Mouse (Mus musculus): Measurements from ENCODE around the gene Myom1.

The Myom1 gene

DNA sequence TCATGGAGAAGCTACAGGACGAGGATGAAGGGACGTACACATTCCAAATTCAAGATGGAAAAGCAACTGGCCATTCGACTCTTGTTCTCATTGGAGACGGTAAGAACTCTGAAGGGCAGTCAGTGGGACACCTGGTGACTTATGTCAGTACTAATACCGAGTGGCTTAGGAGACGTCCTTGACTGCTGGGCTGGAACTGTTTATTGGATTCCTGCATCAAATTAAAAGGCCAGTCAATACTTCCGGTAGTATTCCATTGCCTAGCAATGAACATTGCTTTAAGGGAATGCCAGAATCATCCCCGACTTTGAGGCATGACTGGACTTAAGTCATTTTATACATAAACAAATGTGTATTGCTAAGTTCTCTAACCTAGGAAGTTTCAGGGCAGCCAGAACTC, 103.8 kb downstream of the Myom1 start:
- DNase-seq = no peak

DNA sequence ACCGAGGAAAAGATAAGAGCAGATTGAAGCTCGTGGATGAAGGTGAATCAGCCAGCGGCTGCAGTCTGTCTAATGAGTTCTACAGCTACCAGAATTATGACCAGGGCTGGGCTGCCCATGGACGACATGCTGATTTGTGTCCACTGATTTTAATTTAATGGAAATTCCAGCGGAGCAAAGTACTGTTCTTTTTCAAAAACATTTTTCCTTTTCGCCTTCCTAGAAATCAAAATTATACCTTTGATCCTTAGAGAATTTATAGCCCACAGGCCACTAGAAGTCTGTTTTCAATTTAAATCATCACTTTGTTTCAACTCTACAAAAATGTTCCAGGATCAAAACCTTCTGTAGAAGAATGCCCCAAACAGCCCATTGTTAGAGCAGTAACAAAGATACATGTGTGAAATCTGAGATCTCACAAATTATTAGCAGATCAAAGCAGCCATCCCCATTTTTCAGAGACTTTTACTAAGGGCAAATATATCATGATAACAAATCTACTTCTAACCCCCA, 108.4 kb downstream of the Myom1 start:
- DNase-seq = no peak

- no peak for DNase-seq
Observed at GRCm38 (mm10) chr17:71112689-71113088, 110.3 kb downstream of the Myom1 start.

GRCm38 (mm10) chr17:71114282-71114681, 111.8 kb downstream of the Myom1 start:
- no peak for DNase-seq

GRCm38 (mm10) chr17:71117956-71118355, 115.5 kb downstream of the Myom1 start:
- no peak for DNase-seq

DNA sequence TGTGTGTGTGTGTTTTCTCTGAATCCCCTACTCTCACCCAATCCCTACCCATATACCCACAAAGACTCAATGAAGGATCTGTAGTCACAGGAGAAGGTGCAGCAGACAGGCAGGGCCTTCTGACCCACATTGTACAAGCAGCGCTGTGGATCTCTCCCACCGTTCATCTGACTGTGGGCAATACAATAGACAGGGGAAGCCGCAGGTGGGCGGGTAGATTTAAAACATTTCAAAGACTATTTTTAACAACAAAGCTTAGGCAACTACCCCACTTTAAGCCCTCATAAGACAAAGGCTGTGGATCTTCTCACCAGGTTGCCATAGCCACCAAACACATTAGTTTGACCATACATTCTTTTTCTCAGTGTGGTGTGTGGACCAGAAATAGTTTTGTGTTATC, 116.2 kb downstream of the Myom1 start:
- DNase-seq = no peak

- no peak for DNase-seq
Observed at GRCm38 (mm10) chr17:71120626-71121025, 118.2 kb downstream of the Myom1 start.

DNA sequence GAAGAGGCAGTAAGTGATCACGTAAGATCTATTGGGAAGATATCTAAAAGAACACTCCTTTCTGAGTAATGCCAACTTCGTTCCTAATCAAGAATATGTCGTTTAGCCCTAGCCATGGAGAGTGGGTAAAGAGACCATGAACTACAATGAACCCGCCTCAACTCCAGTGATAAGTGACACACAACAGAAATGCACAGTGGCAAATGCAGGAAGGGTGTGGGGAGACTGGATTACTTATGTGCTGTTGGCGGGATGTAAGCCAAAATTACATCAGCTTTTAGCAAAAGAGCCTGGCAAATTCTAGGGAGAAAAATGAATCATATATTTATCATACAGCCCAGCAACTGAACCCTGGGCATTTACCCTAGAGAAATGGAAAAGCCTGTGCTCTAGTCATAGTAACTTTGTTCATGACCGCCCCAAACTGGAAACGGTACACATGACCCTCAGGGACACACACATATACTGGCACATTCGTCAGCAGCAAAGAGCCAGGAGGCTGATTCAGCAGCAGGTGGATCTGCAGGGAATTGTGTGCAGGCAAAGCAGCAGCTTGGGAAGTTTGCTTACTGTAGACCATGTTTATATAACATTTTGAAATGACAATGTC, 121.7 kb downstream of the Myom1 start:
- DNase-seq = no peak

GRCm38 (mm10) chr17:71124674-71125073, 122.2 kb downstream of the Myom1 start:
- DNase-seq = no peak

DNA sequence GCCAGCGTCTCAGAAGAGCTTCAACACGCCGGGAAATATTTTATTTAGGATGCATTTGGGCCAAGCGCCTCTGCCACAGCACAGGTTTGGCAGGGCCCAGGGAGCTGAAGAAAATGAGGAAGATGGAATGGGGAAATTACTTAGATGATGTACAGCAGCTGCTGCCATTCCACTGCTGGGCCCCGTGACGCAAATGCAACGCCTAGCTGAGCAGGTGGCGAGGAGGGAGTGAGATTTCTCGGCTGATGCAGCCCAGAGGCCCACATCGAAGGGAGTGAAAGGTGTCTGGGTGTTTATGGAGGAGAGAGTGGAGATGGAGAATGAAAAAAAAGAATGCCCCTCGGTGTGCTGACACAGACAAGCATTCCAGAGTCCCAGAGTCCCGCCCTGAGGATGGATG, 123.1 kb downstream of the Myom1 start:
- peak in 1 of 2 experiments; percentile 25 for DNase-seq

- DNase-seq = no peak
Observed at GRCm38 (mm10) chr17:71126001-71126400, 123.6 kb downstream of the Myom1 start.

DNA sequence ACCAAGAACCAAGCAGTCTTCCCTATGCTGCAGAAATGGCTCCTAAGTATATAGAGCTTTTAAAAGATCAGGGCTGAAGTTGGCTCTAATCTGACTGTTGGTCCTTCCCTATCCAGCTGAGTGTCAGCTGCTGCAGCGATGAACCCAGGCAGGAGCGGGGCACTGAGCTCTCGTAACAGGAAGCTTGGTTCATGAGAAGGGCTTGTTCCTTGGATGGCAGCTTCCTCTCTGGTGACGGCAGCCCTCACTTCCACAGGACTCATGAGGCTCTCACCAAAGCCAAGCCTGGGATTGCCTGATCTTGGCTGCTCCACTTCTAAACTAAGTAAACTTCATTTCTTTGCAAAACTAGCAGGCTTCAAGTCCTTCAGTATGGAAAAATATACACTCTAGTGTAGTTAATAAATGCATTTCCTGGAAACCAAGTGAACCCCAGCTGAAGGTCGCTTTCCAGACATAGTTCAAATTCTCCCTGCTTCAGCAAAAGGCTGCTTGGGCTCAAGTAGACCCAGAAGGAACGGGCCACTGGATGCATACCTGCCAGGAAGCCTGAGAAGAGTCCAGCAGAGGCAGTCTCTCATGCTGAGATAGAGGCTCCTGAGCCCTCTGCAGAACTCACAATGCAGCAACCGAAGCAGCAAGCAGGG, 125.2 kb downstream of the Myom1 start:
- DNase-seq = no peak

DNA sequence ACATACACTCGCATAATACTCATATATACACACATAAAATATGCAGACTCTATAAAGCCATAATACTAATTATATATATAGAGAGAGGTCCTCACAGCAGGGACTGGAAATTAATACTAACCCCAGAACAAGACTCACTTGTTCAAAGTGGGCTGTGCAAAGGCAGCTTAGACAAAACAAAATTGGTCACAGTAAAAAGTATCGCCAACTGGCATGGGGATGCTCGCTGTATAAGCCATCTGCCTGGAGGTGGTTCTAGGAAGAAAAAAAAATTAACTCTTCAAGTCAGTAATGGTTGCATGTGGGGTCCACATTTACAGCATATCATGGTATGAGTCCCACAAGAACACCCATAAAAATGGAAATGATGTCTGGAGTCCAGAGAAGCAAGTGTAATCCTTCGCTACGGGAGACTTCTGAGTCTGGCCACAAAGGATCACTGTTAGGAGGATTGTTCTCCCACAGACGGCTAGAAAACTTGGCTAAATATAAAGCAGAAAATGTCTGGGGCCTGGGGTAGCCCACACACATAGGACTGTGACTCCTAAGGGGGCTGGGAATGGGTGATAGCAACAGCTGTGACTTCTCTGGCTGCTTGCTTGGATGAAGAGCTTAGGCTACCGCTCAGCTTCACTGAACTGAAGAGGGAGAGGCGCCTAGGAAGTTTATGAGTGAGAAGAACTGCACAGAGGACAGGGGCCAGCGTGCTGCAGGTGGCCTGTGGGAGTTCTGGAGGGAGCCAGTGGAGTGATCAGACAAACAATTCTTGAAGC, 127.2 kb downstream of the Myom1 start:
- DNase-seq = no peak

- no peak for DNase-seq
Observed at GRCm38 (mm10) chr17:71132221-71132620, 129.8 kb downstream of the Myom1 start.

DNA sequence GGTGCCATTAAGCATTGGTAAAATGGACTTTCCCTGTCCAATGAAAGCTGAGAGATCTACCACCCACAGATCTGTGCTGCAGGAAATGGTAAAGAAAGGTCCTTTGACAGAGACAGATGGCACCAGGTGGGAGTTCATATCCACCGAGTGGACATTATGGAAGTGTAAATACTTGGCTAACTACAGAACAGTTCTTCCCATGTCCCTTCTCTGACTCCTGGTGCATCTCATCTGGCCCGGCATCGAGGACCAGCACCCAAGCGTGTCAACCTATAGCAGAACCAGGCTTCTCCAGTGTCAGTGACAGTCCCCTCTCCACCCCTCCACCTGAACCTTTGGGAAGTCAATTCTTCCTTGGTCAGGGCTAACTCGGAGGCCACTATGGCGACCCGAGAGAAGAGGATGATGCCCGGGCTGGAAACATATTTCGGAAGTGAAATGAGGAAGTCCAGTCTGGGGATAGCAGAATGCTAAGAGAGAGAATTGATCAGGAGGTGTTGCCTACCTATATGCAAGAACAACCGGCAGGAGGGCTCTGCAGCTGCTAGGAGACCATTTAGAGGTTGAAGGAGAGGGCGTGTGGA, 130.5 kb downstream of the Myom1 start:
- no peak for DNase-seq

- no peak for DNase-seq
Observed at GRCm38 (mm10) chr17:71134441-71134955, 132.1 kb downstream of the Myom1 start.

DNA sequence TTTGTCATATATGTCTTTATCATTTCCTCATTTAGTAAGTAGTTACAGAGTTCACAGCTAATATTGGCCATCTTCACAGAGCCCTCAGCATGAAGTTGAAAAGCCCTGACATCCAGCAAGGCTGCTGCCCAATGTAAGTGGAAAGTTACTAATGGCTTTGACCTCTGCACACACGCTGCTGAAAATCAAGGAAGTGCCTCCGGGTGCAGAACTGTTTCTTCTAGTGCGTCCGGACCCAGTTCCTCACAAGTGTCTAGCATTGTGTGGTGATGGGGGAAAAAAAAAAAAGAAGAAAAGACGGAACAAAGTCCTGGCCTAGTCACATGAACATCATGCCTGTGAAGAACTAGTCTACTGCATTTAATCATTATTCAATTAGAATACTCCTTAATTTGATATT, 132.7 kb downstream of the Myom1 start:
- no peak for DNase-seq

DNA sequence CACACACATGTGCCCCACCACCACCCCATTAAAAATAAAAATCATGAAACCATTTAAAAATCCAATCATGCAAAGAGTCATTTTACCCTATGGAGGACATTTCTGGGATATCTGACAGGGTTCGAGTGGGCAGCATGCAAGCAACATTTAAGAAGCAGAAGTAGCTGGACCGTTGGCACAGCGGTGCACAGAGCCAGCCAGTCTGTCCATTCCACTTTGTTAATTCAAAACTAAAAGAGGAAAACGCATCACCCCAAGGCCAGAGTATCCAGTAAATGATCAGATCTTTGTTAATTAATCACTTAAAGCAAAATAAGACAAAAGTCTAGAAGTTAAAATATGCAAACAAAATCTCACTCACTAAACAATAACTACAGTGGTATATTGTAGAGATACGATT, 133.4 kb downstream of the Myom1 start:
- no peak for DNase-seq

GRCm38 (mm10) chr17:71136384-71137333, 134.2 kb downstream of the Myom1 start:
- DNase-seq = no peak

GRCm38 (mm10) chr17:71137334-71137721, 134.9 kb downstream of the Myom1 start:
- DNase-seq = no peak

GRCm38 (mm10) chr17:71142068-71142467, 139.6 kb downstream of the Myom1 start:
- DNase-seq = no peak

DNA sequence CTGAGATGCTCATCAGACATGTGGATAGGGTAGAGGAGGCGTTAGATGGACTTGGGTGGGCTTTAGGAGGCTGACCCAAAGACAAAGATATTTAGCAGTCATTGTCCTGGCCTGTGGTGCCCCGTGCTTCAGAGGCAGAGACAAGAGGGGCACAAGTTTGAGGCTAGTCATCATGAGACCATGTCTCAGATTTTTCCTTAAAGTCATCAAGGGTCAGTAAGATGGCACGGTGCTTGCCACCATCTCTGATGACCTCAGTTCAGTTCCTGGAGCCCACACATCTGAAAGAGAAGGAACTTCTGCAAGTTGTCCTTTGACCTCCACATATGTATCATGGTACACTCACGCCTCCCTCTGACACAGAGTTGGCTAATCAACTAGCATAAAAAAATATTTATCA, 140.7 kb downstream of the Myom1 start:
- DNase-seq = no peak
